Mouse (Mus musculus) activated CD4-positive, CD25-positive, alpha-beta regulatory T cell, adult 4 months (primary cell): ENCODE data around the gene Ltv1. TPM values are rescaled to one million over a fixed set of nuclear protein-coding genes. Genes with fewer than 3 reads are reported as not detected.
"Not testable (repeated sequence)": the region's sequence is repeated elsewhere in the genome, so short reads cannot be mapped to it uniquely, and the experiment has no call there.

Source experiments
- ATAC-seq: one replicate; pipeline ENCODE4 v1.8.0; 2017
- polyA plus RNA-seq, 2 experiments: library from polyadenylated mRNA; unstranded; fragments of 100-300 nt; shearing (Covaris generic); gene quantifications; one replicate each; pipeline ENCODE4 v1.2.1; 2017

Ltv1 gene
- polyA plus RNA-seq, 2 experiments from 2014 or later = 37.0 to 37.4 TPM

DNA sequence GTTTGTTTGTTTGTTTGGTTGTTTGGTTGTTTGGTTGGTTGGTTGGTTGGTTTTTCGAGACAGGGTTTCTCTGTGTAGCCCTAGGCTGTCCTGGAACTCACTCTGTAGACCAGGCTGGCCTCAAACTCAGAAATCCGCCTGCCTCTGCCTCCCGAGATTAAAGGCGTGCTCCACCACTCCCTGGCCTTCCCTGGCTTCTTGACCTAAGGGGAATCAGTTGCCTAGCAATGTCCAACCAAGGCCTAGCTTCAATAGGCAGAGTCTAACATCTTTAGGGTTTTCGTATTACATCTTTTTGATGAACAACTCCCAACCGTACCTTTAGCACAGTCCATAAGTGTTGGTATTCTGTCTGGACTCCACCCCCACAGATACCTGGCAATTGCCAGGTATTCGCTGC, 528 bp upstream of the Ltv1 start:
- ATAC-seq = not testable (repeated sequence)

DNA sequence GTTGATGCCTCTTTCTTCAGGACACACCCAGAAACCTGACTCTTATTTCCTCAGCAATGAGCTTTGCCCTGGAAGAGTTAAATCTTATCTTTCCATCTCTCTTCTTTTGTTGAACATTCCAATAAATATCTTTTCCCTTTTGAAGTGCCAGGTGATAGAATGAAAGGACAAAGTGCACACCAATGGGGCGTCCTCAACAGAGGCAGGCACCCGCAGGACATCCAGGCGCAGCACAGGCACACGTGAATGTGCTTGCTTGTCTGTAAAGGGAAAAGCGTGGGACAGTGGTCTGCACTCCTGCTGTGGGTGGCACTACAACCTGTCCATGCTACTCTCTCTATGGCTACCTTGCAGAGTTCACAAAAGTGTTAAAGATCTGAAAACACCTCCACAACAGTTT, 3.1 kb downstream of the Ltv1 start:
- ATAC-seq = no peak

DNA sequence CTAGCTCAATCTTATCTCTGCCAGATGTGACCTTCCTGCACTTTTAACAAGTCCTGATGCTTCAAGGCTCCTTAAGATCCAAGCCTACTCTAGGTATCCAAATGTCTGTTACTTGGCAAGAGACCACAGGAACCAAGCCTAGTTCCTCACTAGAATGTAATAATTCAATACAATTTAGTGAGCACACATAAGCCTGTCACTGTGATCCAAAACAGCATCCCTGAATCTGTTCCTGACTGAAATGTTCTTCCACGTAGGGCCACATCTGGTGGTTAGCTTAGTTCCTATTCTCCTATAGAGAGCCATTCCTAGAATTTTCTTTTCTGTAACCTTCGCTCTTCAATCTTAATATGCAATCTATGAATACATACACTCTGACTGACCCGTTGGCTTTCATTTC, 6.2 kb downstream of the Ltv1 start:
- ATAC-seq = no peak

DNA sequence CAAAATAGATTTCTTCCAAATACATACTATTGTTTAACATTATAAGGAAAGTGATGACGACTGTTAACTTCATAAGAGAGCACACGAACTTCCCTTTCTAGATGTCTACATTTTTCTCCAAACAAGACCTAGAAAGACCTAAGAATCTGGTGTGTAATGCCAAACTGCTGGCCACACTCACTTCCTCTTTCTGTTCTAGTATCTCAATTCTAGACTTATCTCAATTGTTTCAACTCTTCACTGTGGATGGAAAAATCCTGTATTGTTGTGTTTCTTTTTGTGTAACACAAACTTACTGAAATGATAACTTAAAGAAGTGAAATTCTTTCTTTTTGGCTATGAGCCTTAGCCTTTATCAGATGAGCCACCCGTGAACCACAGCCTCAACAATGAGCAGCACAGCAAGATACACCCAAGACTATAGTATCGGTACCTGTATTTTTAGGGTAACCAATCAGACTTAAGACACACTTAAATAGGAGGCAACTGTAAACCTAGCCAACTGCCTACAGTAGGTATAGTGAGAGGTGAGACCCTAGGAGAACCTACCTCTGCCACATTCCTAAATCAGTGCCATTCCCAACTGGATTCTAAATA, 8.7 kb downstream of the Ltv1 start:
- ATAC-seq = no peak

DNA sequence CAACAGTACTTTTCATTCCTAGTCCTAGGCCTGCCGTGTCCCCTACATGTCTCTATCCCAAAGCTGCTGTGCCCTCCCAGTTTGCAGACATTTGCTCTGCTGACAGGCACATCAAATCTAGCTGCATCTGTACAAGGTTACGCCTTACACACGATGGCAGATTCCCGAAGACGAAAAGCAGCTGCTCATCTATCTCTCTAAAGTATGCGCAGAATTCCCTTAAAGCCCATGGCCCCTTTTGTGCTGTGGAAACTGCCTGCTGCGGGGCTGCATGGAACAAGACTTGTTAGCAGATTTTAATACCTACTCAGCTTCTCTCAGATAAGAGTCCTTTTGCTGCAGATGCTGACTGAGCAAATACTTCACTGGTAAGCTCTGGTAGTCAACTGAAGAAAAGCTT, 12.8 kb downstream of the Ltv1 start:
- ATAC-seq = no peak

DNA sequence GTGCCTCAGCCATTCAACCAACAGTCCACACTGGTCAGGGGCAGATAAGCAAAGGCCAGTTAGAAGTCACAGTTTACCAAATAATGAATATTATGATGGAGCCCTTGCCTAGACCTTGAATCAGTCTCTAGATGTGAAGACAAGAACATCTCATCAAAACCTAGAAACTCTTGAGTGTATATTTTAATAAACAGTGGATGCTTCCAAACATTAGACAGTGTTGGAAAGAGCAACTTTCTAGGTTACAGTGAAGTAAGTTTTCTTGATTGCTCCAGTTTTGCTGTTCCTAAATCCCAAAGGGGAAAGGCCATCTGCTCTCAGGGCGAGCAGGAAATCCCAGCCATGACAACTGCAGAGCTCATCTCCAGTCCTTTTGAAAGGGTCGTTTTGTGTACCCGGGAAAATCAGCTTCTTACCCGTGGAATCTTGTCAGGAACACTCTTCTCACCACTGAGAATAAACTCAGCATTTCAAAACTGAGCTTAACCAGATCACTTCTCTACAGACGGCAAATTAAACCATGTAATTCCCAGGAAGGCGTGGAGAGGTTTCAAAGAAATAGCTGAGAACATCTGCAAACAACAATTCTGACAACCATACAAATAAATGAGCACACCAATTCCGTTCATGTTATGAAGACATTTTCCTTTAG, 14.9 kb downstream of the Ltv1 start, which contains the start of gene Zc2hc1b:
Gene Zc2hc1b (minus strand): TSS at position 51 of the 652 bp plus-strand sequence.
- ATAC-seq = no peak

DNA sequence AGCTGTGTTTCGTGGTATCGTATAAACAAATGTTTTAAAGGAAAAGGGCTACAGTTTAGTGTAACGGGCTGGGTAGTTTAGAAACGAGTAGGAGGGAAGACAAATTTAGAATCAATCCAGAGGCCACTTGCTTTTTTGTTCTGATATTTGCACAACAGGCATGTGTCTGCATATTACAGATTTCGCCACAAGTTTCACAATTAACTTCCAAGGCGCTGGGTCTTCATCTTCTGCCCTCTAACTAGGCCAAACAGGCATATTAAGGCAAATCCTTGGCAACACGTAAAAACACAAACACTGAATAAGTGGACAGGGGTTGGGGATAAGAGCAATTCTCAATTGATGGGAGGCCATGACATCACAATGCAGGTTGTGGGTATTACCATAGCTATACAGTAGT, 17.1 kb downstream of the Ltv1 start:
- no peak for ATAC-seq

DNA sequence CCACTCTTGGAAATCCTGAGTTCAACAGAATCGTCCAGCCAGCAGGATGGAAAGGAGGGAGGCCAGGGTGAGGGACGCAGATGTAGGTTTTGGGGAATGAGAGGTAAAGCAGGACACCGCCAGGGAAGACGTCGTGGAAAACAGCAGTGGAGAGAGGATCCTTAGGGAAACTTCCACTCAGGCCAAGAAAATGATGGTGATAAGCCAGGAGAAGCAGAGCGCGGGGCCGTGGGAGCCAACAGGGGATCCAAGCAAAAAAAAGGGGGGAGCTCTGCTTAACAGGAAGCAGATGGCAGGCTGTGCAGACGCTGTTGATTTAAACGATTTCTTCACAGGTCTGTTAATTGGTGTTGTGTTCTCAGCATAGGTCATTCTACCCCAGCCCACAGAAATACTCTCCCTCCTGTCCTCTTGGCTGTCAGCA, 20.2 kb downstream of the Ltv1 start:
- ATAC-seq = no peak

DNA sequence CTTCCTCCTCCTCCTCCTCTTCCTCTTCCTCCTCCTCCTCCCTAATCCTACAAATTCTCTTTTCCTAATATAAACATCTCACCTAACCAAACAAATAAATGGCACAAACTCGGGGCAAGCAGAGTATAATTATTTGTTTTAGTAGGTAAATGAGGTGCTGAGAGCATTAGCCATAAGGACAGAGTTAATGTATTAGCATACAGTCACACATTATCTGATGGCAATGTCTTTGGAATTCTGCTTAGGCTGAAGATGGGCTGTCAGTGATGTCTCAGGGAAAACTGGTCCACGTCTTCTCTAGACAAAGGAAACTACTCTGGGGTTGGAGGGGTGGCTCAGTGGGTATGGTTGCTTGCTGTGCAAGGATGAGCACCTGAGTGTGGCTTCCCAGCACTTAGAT, 21.5 kb downstream of the Ltv1 start:
- no peak for ATAC-seq

DNA sequence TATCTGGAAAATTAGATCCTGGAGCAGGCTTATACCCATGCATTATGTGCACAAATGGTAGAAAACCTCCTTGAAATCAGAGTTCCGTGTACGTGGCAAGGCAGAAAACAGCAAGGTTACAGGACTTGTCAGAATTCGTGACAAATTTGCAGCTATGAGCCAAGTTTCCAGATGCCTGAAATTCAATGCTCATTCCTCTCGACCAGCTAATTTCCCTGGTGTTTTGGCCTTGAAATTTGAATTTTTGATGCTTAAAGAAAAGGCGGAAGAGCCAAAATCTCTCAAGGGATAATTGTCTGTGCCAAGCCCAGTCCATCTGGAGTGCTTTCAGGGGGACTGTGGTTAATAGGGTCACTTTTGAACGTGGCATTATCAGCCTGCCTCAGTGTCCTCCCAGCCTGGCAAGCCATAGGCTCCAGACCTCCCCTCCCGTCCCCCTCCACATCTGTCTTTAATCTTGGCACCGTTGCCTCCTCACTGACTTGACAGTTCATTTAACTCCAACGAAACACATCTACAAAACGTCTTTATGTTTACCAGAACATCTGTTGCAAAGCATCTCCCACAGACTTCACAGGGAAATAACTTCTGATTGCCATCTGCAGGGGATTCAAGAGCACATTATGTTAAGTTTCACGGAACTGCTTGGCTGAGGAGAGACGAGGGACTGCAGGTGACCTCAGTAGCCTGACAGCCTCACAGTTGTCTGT, 22.1 kb downstream of the Ltv1 start:
- ATAC-seq = no peak

DNA sequence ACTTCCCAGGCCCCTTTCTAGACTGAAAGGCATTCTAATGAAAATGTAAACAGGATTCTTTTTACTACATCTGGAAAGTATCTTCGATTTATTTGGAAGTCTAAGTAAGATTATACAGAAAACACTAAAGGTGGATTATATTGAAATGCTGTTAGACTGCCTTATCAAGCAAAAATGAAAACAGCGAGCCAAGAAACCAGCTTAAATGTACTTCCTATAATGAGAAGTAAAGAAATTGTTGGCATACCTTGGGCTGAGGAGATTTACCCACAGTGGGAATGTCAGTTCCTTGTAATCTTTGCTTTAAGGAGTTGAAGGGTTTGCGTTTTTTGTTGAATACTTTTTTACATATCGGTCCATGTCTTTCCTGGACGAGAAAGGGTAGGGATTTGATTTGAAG, 24.5 kb downstream of the Ltv1 start:
- ATAC-seq = no peak

DNA sequence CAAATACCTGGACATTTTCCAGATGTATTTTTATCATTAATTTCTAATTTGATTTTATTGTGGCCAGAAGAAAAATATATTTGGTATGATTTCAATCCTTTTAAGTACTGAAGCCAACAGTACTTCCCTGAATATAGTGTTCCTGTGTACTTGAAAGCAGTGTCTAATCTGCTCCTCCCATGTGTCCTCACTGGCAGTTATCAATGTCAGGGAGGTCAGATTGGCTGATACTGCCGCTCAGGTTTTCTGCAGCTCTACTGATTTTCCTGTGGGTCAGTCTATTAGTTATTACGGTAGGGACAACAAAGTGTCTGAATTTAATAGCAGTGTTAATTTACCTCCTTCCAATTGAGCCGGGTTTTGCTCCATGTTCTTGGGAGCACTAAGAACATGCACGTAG, 30.9 kb downstream of the Ltv1 start:
- no peak for ATAC-seq

DNA sequence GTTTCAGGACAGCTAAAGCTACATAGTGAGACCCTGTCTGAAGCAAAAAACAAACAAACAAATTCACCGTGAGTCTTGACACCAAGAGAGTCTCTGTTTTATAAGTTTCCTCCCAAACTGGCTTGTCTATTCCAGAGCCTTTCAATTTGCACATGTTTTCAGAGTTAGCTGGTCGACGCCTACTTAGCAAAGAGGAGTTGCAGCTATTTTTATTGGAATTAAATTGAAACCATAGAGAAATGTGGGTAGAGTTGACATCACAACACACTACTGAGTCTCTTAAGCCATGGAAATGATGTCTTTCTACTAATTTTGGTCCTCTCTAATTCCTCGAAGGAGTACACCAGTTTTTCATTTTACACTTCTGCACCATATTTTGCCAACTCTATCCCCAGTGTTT, 32.1 kb downstream of the Ltv1 start:
- ATAC-seq = no peak

DNA sequence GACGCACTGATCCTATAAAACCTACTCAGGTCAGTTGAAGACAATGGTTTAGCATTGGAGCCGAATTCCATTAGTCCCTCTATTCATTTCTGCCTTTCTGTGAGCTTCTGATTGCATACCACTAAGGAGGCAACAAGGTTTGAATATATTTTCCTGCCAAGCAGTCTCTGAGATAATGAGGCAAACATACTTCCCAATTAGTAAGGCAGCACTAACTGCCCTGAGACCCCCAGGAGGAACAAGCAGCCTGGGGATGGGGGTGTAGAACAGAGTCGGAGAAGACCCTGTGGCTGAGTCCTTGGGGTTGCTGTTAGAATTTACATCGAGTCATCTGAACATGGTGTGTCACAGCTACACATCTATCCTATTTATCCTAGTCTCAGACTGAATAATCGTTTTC, 37.6 kb downstream of the Ltv1 start:
- ATAC-seq = no peak

DNA sequence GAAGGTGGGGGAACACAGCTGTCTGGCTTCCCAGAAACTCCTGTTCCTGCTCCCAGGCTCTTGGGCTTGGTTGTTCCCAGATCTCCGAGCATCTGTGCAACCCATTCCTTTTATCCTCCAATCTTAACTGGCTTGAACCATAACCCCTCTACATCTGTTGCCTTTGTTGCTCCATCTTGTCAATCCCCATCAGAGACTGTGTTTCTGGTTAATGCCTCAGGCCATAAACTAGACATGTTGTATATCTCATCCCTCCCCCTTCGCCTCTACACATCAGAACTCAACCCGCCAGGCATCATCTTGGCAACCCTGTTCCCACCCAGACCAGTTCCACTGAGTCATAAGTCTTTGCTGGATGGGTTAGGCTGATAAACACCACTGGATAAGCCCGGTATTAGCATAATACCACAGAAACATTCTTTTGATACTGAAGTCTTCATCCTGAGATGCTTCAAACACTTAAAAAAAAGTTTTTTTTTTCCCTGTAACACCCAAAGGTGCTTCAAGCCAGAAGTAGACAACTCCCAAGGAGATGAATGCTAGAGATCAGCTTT, 40.1 kb downstream of the Ltv1 start:
- ATAC-seq = no peak

DNA sequence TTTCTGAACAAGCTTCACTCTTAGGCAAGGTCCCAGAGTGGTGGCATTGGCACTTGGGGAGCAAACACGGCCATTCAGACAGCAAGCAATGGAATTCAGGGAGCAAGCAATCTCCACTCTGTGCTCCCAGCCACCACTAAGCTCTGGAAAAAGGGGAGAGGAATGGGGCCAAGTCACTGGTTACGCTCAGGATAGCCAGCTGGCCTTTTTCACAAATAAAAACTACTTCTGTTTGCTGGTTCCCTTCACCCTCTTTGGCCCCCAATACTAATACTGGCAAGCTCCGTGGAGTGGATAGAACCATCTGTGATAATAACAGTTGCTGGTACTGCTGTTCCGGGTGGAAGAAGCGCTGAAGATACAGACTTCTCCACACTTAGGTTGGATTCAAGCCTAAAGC, 41.6 kb downstream of the Ltv1 start:
- no peak for ATAC-seq

DNA sequence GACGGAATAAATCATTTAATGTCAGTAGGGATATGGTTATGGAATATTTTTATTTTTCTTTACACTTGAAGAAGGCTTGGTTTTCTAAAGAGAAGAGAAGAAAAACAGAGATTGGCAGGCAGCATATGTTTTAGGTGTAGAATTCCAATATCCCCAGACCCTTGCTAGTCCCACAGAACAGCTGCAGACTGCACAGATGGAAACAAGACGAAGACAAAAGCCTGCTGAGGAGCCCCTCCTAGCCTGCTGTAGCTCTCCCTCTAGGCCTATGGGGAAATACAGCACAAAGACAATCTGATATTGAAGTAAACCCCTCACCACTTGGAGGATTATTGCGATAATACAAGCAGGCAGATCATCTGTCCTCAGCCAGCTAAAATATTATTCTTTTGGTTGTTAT, 42.5 kb downstream of the Ltv1 start:
- ATAC-seq = no peak

DNA sequence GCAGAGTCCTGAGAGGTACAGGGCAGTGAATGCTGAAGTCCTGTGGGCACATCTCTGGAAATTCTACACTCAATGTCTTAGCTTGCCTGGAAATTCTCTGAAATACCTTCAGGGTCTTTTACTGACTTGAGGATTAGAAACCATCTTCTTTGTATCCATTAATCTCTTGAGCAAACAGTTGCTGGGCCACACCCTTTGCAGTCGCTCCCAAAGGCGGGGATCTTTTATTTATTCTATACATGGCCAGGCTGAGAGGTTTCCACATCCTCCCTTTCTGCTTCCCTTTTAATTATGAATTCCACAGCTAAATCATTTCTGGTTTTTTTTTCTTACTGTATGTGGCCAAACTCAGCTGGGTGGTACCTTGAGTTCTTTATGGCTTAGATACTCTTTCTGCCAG, 52.5 kb downstream of the Ltv1 start:
- ATAC-seq = no peak

DNA sequence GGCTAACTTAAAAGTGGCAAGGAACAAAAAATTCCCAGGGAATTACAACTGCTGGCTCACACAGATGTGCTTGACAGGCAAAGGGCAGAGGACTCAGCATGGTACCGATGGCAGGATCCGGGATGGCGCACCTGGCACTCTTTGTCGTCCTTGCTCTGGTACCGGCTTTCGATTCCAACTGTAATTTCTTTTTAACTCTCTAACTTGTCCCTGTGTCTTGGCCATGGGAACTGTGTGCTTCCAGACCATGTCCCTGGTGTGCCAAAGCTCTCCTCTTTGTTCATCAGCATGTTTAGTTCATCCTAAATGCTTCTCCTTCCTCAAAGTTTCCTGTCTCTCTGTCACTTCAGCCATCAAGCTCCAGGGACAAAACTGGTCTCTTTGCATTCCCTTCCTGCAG, 55.1 kb downstream of the Ltv1 start:
- no peak for ATAC-seq

DNA sequence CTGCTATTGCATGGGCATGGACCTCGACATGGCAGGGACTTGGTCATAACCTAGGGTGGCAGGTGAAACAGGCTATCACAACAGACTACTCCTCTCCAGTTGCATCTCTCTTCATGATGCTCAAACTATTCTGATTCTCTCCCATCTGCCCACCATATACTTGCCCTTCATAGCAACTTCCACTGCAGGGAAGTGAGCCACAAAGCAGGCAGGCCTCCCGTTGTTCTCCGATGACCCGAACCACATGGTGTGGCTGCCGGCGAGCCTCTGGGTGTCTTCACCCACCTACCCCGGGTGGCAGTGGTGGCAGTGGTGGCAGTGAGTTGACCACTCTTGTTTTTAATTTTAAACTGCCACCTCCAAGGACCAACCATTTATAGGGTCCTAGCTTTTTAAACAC, 57.2 kb downstream of the Ltv1 start:
- no peak for ATAC-seq

DNA sequence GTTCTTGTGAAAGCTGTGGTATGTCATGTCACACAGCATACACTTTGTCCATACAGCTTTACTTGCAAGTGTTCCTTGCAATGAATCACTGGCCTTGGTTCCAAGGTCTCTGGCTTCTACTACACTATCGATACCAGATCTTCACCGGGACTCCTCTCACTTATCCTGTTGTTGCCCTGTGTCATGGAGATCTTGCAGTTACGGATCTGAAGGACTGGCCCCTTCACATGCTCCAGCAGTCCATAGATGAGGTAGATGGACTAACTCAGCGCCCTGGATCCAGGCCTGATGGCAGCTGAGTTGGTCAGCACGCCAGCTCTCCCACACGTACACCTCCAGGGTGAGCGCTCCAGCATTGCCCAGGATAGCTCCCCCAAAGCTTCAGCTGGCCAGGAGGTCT, 57.7 kb downstream of the Ltv1 start:
- no peak for ATAC-seq

DNA sequence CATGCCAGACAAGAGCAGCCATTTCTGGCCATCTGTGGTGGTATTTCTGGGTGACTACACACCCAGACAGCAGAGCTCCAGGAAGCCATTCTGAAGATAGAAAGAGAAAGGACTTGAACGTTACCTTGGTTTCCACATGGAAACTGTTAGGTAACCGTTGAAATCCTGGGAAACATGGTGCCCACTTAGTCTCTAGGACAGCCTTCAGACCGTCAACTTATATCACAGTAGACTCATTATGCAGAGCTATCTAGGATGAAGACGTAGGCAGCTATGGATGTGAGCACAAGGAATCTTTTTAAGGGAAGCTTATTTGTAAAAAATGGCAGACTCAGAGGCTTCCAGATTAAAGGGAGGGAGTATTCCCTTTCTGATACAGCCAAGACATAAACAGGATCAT, 59.1 kb downstream of the Ltv1 start:
- ATAC-seq = no peak
